Mouse (Mus musculus) stomach, postnatal 0 days (tissue): ENCODE measurements around the gene Scamp4.

Source experiments
- CTCF ChIP-seq: IDR thresholded peaks from 2 replicates; pipeline ENCODE4 v1.5.1; 2016; ENCODE audit warnings: antibody characterized with exemption, low read depth, mild to moderate bottlenecking, moderate library complexity
- EP300 ChIP-seq: optimal IDR thresholded peaks from 2 replicates; pipeline ENCODE3; 2016; ENCODE audit warnings: antibody characterized with exemption

DNA sequence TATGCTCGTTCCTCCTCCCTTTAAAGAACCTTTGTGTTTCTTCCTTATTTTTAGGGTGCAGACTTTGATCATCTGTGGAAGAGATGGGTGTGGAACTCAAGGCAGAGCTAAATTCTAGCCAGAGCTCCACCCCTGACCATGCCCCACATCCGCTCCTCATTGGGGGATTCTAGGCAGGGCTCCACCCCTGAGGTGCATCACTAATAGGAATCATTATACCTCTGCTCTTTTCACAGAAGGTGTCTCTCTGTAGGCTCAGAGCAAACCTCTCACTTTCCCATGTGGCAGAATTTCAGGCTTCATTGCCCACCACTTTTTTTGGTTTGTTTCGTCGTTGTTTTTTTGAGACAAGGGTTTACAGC lies 56.1 kb downstream of the Scamp4 start:
- no peak for TF ChIP-seq CTCF
- no peak for TF ChIP-seq EP300
